Mouse (Mus musculus): ENCODE data around the gene Ctsk. TPM values are rescaled to one million over a fixed set of nuclear protein-coding genes. Genes with fewer than 3 reads are reported as not detected.

Ctsk gene
- 1 to 10 TPM; 1.9 to 3.2 (median 2.8) TPM for total RNA-seq (2022)

- no peak for DNase-seq (ENCODE audit: low spot score in 2 of 2)
These were observed at the start of gene Ctsk for GRCm38 (mm10) chr3:95499024-95499423. TSS of gene Ctsk (plus strand) at chr3:95499256.

GRCm38 (mm10) chr3:95450408-95450807 lies 48.6 kb upstream of the Ctsk start:
- DNase-seq (ENCODE audit: low spot score in 2 of 2), result peak in 1 of 2 experiments; percentile 21

- DNase-seq (ENCODE audit: low spot score in 2 of 2), result no peak
These were observed 48.1 kb upstream of the Ctsk start for GRCm38 (mm10) chr3:95450915-95451314.

- DNase-seq (ENCODE audit: low spot score in 2 of 2), result no peak
These were observed 42.7 kb upstream of the Ctsk start for GRCm38 (mm10) chr3:95456367-95456766.

- no peak for DNase-seq (ENCODE audit: low spot score in 2 of 2)
These were observed 41.3 kb upstream of the Ctsk start for GRCm38 (mm10) chr3:95457758-95458157.

GRCm38 (mm10) chr3:95459381-95459780 lies 39.7 kb upstream of the Ctsk start:
- no peak for DNase-seq (ENCODE audit: low spot score in 2 of 2)

- no peak for DNase-seq (ENCODE audit: low spot score in 2 of 2)
These were observed 35.2 kb upstream of the Ctsk start for GRCm38 (mm10) chr3:95463852-95464251.

- no peak for DNase-seq (ENCODE audit: low spot score in 2 of 2)
These were observed 20.1 kb upstream of the Ctsk start for GRCm38 (mm10) chr3:95478966-95479365.

GRCm38 (mm10) chr3:95486421-95486820 lies 12.6 kb upstream of the Ctsk start:
- DNase-seq (ENCODE audit: low spot score in 2 of 2), result no peak

GRCm38 (mm10) chr3:95488679-95489078 lies 10.4 kb upstream of the Ctsk start:
- no peak for DNase-seq (ENCODE audit: low spot score in 2 of 2)

- DNase-seq (ENCODE audit: low spot score in 2 of 2), result no peak
These were observed 8.8 kb upstream of the Ctsk start for GRCm38 (mm10) chr3:95490238-95490637.

GRCm38 (mm10) chr3:95494342-95494741 lies 4.7 kb upstream of the Ctsk start:
- DNase-seq (ENCODE audit: low spot score in 2 of 2), result peak in 1 of 2 experiments; percentile 52

- DNase-seq (ENCODE audit: low spot score in 2 of 2), result no peak
These were observed 827 bp upstream of the Ctsk start for GRCm38 (mm10) chr3:95498229-95498628.

GRCm38 (mm10) chr3:95499496-95500140 lies 562 bp downstream of the Ctsk start:
- DNase-seq (ENCODE audit: low spot score in 2 of 2), result no peak

GRCm38 (mm10) chr3:95502312-95502711 lies 3.3 kb downstream of the Ctsk start:
- DNase-seq (ENCODE audit: low spot score in 2 of 2), result no peak

- no peak for DNase-seq (ENCODE audit: low spot score in 2 of 2)
These were observed 10.3 kb downstream of the Ctsk start for GRCm38 (mm10) chr3:95509348-95509747.

- DNase-seq (ENCODE audit: low spot score in 2 of 2), result no peak
These were observed 12.6 kb downstream of the Ctsk start for GRCm38 (mm10) chr3:95511611-95512180.

GRCm38 (mm10) chr3:95516614-95517041 lies 17.6 kb downstream of the Ctsk start:
- no peak for DNase-seq (ENCODE audit: low spot score in 2 of 2)

GRCm38 (mm10) chr3:95517493-95517898 lies 18.4 kb downstream of the Ctsk start:
- peak; percentile 35 to 85 for DNase-seq (ENCODE audit: low spot score in 2 of 2)

- no peak for DNase-seq (ENCODE audit: low spot score in 2 of 2)
These were observed 19.8 kb downstream of the Ctsk start for GRCm38 (mm10) chr3:95518891-95519290.

GRCm38 (mm10) chr3:95519315-95519714 lies 20.3 kb downstream of the Ctsk start:
- DNase-seq (ENCODE audit: low spot score in 2 of 2), result no peak

- DNase-seq (ENCODE audit: low spot score in 2 of 2), result no peak
These were observed 21.0 kb downstream of the Ctsk start for GRCm38 (mm10) chr3:95520100-95520499.

GRCm38 (mm10) chr3:95521168-95521567 lies 22.1 kb downstream of the Ctsk start:
- no peak for DNase-seq (ENCODE audit: low spot score in 2 of 2)

Measured in layer of hippocampus, adult 8-10 months (tissue).